Mouse (Mus musculus): ENCODE results near the gene Cwf19l1. TPM values are rescaled to one million over a fixed set of nuclear protein-coding genes. Genes with fewer than 3 reads are reported as not detected.

Gene Cwf19l1
- total RNA-seq, 2 experiments from 2014 or later = 5.8 to 8.1 TPM

DNA sequence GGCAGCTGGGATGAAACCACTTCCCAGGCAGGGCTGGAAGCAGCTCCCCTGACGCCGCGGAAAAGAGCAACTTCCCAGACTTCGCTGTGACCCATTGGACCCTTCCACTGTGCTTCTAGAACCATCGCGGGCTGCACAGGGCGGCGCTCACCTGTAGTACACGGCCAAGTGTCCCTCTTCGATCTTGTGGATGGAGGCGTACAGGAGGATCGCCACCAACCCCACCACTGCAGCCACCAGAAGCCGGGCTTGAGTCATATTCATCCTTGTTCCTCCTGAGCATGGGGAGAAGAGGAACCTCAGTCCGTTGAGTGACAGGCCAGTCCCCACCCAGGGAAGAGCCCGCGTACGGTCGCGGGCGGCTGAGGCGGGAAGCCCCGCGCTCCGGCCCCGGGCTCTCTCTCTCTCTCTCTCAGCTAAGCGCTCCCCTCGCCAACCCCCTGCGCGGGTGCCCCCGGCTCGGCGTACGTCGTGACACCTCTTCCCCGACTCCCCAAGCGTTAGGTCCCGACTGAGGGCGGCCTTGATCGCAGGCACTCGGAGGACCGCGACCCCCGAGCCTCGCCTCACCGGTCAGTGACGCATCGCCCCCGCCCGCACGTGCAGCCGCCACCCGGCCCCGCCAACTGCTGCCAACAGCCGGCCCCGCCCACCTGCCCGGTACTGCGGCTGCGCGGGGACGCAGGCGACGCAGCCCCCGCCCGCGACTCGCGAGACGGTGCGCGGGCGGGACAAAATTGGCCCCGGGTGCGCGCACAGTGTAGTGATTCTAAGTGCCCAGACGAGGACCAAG is 66.4 kb downstream of the Cwf19l1 start, which contains the start of gene Erlin1:
Erlin1 (minus strand) TSS at position 665 of the 793 bp plus-strand sequence.
- intact Hi-C loops (cut with DNase I) = no loop called here
- H3K4me3 ChIP-seq = peak within 1 kb of the TSS; percentile 83
- H3K27ac ChIP-seq = peak within 1 kb of the TSS; percentile 90
- no peak for TF ChIP-seq CTCF (IDR thresholded peaks at IDR 0.05)
- peak; percentile 95 for DNase-seq

DNA sequence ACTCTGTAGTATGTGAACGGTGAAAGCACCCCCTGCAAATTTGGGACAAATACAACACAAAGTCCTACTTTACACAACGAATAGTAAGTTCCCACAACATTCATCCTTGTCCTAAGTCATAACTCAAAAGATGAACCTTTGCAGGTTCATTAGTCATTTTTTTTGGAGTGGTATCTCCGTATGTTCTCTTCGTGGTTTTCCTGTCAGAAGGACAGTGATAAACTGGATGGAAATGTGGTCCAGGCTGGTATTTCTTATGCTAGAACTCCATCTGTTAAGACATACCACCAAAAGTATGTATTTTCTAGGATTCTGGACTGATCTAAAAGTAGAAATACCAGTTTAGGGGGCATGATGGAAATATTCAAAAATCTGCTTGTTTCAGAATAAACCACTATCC is 67.4 kb downstream of the Cwf19l1 start:
- TF ChIP-seq CTCF (IDR thresholded peaks at IDR 0.05) = no peak
- Histone ChIP-seq H3K4me3 (peak overlapping the region; percentile 83), H3K27ac (no peak overlapping the region)
- intact Hi-C loops (cut with DNase I) = no loop called here
- no peak for DNase-seq

DNA sequence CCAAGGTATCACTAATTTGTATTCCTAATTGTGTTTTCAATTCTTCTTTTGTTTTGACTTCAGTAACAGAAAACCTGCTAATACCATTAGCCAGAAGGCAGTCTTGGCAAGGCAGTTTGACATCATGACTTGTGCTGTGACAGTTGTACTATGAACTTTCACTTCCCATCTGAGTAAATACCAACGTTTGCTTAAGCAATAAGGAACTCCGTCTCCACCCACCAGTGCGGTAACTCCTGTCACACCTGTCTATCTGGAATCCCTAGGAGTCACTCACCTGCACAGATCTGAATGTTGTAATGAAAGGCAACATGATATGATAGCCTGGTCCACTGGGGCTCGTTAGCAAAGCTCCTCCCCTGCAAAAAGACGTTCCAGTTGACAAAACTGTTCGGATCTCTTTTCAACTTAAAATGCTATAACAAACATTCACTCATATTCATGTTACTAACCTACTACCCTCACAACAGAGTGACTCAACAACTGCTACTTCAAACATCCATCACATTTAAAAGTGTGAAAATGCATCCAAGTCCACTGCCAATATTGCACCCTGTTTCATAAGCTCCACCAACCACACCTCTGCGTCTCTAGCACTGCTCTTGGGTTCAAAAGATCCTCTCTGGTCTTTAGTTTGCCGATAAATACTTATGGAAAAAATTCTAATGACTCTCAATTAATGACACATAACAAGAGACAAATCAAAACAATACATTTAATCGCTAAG is 68.2 kb downstream of the Cwf19l1 start:
- intact Hi-C loops (cut with DNase I) = no loop called here
- H3K4me3 ChIP-seq = no peak overlapping the region

DNA sequence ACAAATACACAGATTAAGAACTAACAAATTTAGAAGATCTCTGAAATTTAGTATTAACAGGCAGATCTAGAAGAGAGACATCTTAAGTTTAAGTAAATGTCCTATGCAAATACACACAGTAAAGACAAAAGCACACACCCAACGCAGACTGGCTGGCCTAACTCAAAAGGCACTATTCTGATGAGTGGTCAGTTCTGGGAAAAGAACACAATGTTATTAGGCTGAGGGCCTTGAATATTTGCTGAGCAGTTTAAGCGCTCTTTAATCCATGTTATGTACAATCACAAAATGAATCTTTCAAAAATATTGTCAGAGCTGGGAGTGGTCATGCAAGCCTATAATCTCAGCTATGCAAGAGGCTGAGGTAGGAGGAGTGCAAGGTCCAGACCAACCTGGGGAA is 70.9 kb downstream of the Cwf19l1 start:
- no peak overlapping the region for H3K4me3 ChIP-seq
- H3K27ac ChIP-seq = no peak overlapping the region
- intact Hi-C loops (cut with DNase I) = no loop called here
- no peak for TF ChIP-seq CTCF (IDR thresholded peaks at IDR 0.05)
- no peak for DNase-seq

More for the DNA sequence above, 68.2 kb downstream of the Cwf19l1 start:
- DNase-seq = no peak
- TF ChIP-seq CTCF (IDR thresholded peaks at IDR 0.05) = no peak
- H3K27ac ChIP-seq = no peak overlapping the region

DNA sequence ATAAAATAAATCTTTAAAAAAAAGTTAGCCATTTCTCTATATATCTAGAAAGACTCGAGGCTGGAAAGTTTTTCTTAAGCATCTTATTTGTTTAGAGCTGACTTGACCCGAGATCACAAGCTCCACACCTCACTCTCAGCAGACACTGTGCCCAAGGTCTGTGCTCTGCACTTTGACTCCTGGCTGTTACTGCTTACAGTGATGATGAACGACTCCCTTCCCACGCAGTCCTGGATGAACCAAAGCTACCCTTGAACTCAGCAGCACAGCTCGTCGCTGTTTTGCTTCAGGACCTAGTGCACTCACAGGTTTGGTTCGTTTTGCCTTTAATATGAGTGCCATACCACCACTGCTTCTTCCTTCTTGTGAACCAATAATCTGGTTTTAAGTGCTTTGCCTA is 71.9 kb downstream of the Cwf19l1 start:
- Histone ChIP-seq H3K4me3 (no peak overlapping the region), H3K27ac (no peak overlapping the region)
- intact Hi-C loops (cut with DNase I) = no loop called here
- no peak for DNase-seq
- no peak for TF ChIP-seq CTCF (IDR thresholded peaks at IDR 0.05)

DNA sequence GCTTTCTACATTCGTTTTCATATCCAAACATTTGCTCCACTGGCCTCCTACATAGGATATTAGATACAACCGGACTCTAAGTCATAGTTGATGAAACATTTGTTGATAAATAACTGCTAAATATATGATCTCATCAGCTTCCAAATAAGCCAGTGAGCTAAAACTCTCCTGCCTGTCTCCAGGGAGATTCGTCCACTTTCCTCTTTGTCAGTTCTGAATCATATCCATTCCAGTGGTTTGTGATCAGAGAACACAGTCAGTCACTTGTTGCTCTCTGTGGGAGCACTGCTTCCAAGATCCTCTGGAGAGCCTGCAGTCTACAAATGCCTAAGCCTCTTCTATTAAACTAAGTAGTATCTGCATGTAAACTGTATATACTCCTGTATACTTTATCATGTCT is 75.5 kb downstream of the Cwf19l1 start:
- no peak for TF ChIP-seq CTCF (IDR thresholded peaks at IDR 0.05)
- Histone ChIP-seq H3K4me3 (no peak overlapping the region), H3K27ac (no peak overlapping the region)
- DNase-seq = no peak
- intact Hi-C loops (cut with DNase I) = no loop called here

Other genes with a start within 250 kb of the Cwf19l1 start
- gene Dnmbp, start 195.7 kb downstream of the Cwf19l1 start, total RNA-seq (2021) = 10 to 100 TPM in 1 of 2 experiments, 1 to 10 TPM in 1; 9.4 to 11.3 TPM
- not detected for gene Cpn1, start 149.3 kb downstream of the Cwf19l1 start, total RNA-seq (2021)
- gene Cyp2c23, start 106.7 kb downstream of the Cwf19l1 start, total RNA-seq (2021) = not detected
- gene Erlin1, start 66.1 kb downstream of the Cwf19l1 start, total RNA-seq (2021) = 1 to 10 TPM; 3.4 to 5.1 TPM
- gene Chuk, start 28.4 kb downstream of the Cwf19l1 start, total RNA-seq (2021) = 10 to 100 TPM; 16.0 to 17.5 TPM
- gene Bloc1s2, start 10.6 kb upstream of the Cwf19l1 start, total RNA-seq (2021) = 10 to 100 TPM; 12.9 to 14.3 TPM
- gene Pkd2l1, start 56.6 kb upstream of the Cwf19l1 start, total RNA-seq (2021) = not detected
- gene Scd3, start 67.4 kb upstream of the Cwf19l1 start, total RNA-seq (2021) = not detected
- 1 to 10 TPM; 7.4 to 9.1 TPM for gene Scd2, start 157.8 kb upstream of the Cwf19l1 start, total RNA-seq (2021)
- gene Scd4, start 197.2 kb upstream of the Cwf19l1 start, total RNA-seq (2021) = under 1 TPM in 1 of 2 experiments, not detected in 1; 0.13 TPM